Mouse (Mus musculus) midbrain, embryonic 13.5 days (tissue): ENCODE data around the gene Nfix. TPM values are rescaled to one million over a fixed set of nuclear protein-coding genes. Genes with fewer than 3 reads are reported as not detected.
"Not testable (repeated sequence)": the region's sequence is repeated elsewhere in the genome, so short reads cannot be mapped to it uniquely, and the experiment has no call there.

Experiments used
- ATAC-seq: fragments of 200-750 bp; cut with Nextera tagmentation; 2 replicates; pipeline ENCODE4 v1.8.0; 2017; ENCODE audit warnings: mild to moderate bottlenecking, moderate TSS enrichment, moderate library complexity
- H3K27ac ChIP-seq: fragments of 300-500 bp; sonication (generic); 2 replicates; pipeline ENCODE4 v1.5.1; 2015; ENCODE audit warnings: inconsistent platforms, mild to moderate bottlenecking, moderate library complexity
- H3K27me3 ChIP-seq: fragments of 300-500 bp; sonication (generic); 2 replicates; pipeline ENCODE4 v1.6.1; 2015; ENCODE audit warnings: mild to moderate bottlenecking, inconsistent platforms
- H3K36me3 ChIP-seq: fragments of 300-500 bp; sonication (generic); 2 replicates; pipeline ENCODE4 v1.6.1; 2015; ENCODE audit warnings: mild to moderate bottlenecking, inconsistent platforms
- H3K4me1 ChIP-seq: fragments of 300-500 bp; sonication (generic); replicated peaks from 2 replicates; pipeline ENCODE4 v1.6.1; 2015; ENCODE audit warnings: inconsistent platforms
- H3K4me2 ChIP-seq: fragments of 300-500 bp; sonication (generic); replicated peaks from 2 replicates; pipeline ENCODE4 v1.6.1; 2015; ENCODE audit warnings: moderate library complexity, mild to moderate bottlenecking, inconsistent platforms
- H3K4me3 ChIP-seq: fragments of 300-500 bp; sonication (generic); replicated peaks from 2 replicates; pipeline ENCODE4 v1.5.1; 2015; ENCODE audit warnings: mild to moderate bottlenecking, inconsistent platforms
- H3K9ac ChIP-seq: fragments of 300-500 bp; sonication (generic); replicated peaks from 2 replicates; pipeline ENCODE4 v1.6.1; 2015; ENCODE audit warnings: mild to moderate bottlenecking, inconsistent platforms
- H3K9me3 ChIP-seq: fragments of 300-500 bp; sonication (generic); 2 replicates; pipeline ENCODE4 v1.6.1; 2016; ENCODE audit warnings: mild to moderate bottlenecking, inconsistent platforms
- WGBS: fragments of 180-500 bp; shearing (Covaris S2); methylation state at CpG from one replicate; pipeline ENCODE4 v1.1.7; 2015; 5-methylcytosine and 5-hydroxymethylcytosine counted together
- polyA plus RNA-seq: library from polyadenylated mRNA; unstranded; fragments of >200 nt; fragmentation: Nextera tagmentation; extraction: Ambion mirVana; gene quantifications from 2 replicates; pipeline ENCODE4 v1.2.1, GENCODE M21; 2015

Gene Nfix
- polyA plus RNA-seq, 1 experiment from 2014 or later: 28.4 TPM

DNA sequence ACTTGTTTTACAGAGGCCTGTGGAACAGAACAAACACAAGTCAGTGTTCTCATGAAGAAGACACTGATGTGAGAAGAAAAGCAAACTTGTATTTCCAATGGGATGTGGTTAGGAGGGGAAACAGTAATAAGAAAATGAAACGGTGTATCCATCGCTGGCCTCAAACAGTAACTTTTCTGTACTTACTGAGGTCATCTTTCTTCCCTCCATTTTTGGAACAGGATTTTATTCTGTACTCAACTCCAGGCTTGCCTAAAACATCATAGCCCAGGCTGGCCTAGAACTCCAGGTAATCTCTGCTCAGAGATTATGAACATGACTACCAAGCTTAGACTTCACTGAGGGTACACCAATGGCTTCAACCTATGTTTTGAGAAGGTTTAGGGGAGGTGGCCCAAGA is 39.3 kb upstream of the Nfix start:
- H3K4me3 ChIP-seq: peak overlapping the region; percentile 92

GRCm38 (mm10) chr8:84838513-84838912 is 38.4 kb upstream of the Nfix start:
- 72% methylated on average over 5 of the region's 5 CpGs for WGBS
- no peak for ATAC-seq
- no peak overlapping the region for H3K4me2 ChIP-seq
- no peak overlapping the region for H3K27ac ChIP-seq
- H3K4me1 ChIP-seq: peaks cover 42% of the 10 kb centered on the region
- H3K27me3 ChIP-seq: no peaks in the 10 kb centered on the region
- no peak overlapping the region for H3K4me3 ChIP-seq
- peaks cover 80% of the 10 kb centered on the region for H3K36me3 ChIP-seq
- no peaks in the 10 kb centered on the region for H3K9me3 ChIP-seq
- H3K9ac ChIP-seq: no peak overlapping the region

More for the DNA sequence above, 39.3 kb upstream of the Nfix start:
- H3K27ac ChIP-seq: no peak overlapping the region
- H3K9me3 ChIP-seq: no peaks in the 10 kb centered on the region
- ATAC-seq: no peak
- H3K4me1 ChIP-seq: peaks cover 47% of the 10 kb centered on the region
- H3K36me3 ChIP-seq: peaks cover 80% of the 10 kb centered on the region
- no peaks in the 10 kb centered on the region for H3K27me3 ChIP-seq
- H3K9ac ChIP-seq: peak overlapping the region; percentile 94; the same call in 1 of the 2 replicates
- peak overlapping the region; percentile 80 for H3K4me2 ChIP-seq
- WGBS: 92% methylated on average over 2 of the region's 2 CpGs

- H3K27ac ChIP-seq: no peak overlapping the region
- no peak overlapping the region for H3K4me3 ChIP-seq
- H3K4me2 ChIP-seq: no peak overlapping the region
- H3K27me3 ChIP-seq: no peaks in the 10 kb centered on the region
- H3K9ac ChIP-seq: no peak overlapping the region
- ATAC-seq: no peak
- WGBS: 88% methylated on average over 15 of the region's 15 CpGs
- H3K4me1 ChIP-seq: peaks cover 42% of the 10 kb centered on the region
- peaks cover 74% of the 10 kb centered on the region for H3K36me3 ChIP-seq
- no peaks in the 10 kb centered on the region for H3K9me3 ChIP-seq
Measured at GRCm38 (mm10) chr8:84837912-84838470, 37.8 kb upstream of the Nfix start.

DNA sequence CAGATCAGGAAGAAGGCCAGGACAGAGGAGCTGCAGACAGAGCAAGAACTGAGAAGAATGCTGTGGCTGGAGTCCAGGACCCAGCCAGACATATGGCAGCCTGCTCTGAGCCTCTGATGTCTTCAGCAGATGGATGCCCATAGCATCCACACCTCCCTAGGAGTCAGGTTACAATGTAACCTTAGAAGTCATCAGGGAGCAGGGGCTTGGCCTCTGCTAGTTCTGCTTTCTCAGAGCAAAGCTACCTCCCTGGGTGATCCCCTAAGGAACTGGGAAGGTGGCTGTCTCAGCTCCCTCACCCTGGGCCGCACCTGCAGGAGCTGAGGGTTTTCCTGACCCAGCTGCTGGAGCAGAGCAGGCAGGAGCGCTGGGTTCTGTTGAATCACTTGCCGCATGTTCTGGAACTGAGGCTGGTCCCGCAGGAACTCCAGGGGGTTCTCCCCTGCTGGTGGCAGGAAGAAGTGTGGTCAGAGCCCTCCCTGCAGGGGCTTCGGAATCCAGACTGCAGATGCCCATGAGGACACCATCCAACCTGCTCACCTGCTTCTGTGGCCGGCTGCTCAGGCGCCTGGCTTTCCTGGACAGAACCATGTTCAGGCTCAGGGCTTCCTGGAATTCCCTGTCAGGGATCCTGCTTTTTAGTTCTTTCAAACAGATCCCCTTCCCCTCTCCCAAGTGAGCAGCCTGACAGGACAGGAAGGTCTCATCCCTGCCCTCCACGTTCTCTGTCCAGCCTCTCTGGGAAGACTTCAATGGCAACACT is 37.2 kb upstream of the Nfix start:
- Histone ChIP-seq H3K4me2 (no peak overlapping the region), H3K4me3 (no peak overlapping the region), H3K27me3 (no peaks in the 10 kb centered on the region), H3K27ac (no peak overlapping the region), H3K4me1 (peaks cover 41% of the 10 kb centered on the region), H3K36me3 (peaks cover 68% of the 10 kb centered on the region), H3K9ac (no peak overlapping the region), H3K9me3 (no peaks in the 10 kb centered on the region)
- ATAC-seq: no peak
- WGBS: 64% methylated on average over 8 of the region's 8 CpGs

- peak overlapping the region; percentile 44 for H3K27ac ChIP-seq
- 68% methylated on average over 10 of the region's 10 CpGs for WGBS
- H3K4me1 ChIP-seq: peaks cover 37% of the 10 kb centered on the region
- no peak overlapping the region for H3K4me3 ChIP-seq
- H3K27me3 ChIP-seq: no peaks in the 10 kb centered on the region
- no peak overlapping the region for H3K4me2 ChIP-seq
- peak; percentile 35; the same call in 1 of the 2 replicates for ATAC-seq
- peaks cover 57% of the 10 kb centered on the region for H3K36me3 ChIP-seq
- H3K9me3 ChIP-seq: no peaks in the 10 kb centered on the region
- H3K9ac ChIP-seq: no peak overlapping the region; the same call in 1 of the 2 replicates
Measured at GRCm38 (mm10) chr8:84834866-84835855, 35.0 kb upstream of the Nfix start.

GRCm38 (mm10) chr8:84834002-84834865 is 34.1 kb upstream of the Nfix start:
- Histone ChIP-seq H3K9ac (no peak overlapping the region), H3K27ac (peak overlapping the region; percentile 44), H3K9me3 (no peaks in the 10 kb centered on the region), H3K4me3 (no peak overlapping the region), H3K4me2 (no peak overlapping the region), H3K36me3 (peaks cover 55% of the 10 kb centered on the region), H3K4me1 (peaks cover 29% of the 10 kb centered on the region), H3K27me3 (no peaks in the 10 kb centered on the region)
- 86% methylated on average over 19 of the region's 19 CpGs for WGBS
- no peak for ATAC-seq

- WGBS: 73% methylated on average over 10 of the region's 10 CpGs
Measured at GRCm38 (mm10) chr8:84832759-84833742, 32.9 kb upstream of the Nfix start.

DNA sequence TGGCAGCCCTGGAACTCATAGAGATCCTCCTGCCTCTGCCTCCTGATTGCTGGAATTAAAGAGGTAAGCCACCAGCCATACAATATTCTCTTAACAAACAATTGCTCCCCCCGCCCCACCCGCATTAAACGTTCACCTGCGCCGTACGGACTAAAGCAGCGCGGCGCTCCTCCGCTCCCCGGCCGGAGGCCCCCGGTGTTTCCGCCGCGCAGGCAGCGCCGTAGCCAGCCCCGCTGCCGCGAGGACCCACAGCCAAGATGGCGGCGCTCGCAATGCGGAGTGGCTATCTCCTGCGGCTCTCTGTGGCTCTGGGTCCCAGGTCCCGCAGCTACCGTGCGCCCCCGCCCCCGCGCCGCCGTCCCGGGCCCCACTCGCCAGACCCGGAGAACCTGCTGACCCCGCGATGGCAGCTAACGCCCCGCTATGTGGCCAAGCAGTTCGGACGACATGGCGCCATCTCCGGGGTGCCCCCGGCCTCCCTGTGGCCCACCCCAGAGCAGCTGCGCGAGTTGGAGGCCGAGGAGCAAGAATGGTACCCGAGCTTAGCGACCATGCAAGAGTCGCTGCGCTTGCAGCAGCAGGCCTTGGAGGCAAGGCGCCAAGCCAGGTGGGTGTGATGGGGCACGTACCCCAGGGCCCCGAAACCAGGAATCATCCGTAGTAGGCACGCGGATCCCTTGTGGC is 32.0 kb upstream of the Nfix start:
- H3K4me2 ChIP-seq: peak overlapping the region; percentile 73
- no peaks in the 10 kb centered on the region for H3K9me3 ChIP-seq
- H3K4me3 ChIP-seq: peak overlapping the region; percentile 91
- H3K9ac ChIP-seq: peak overlapping the region; percentile 96
- peaks cover 36% of the 10 kb centered on the region for H3K36me3 ChIP-seq
- WGBS: under 1% methylated on average over 59 of the region's 59 CpGs
- peak; percentile 85 for ATAC-seq
- peak overlapping the region; percentile 95 for H3K27ac ChIP-seq
- H3K27me3 ChIP-seq: no peaks in the 10 kb centered on the region
- H3K4me1 ChIP-seq: peaks cover 21% of the 10 kb centered on the region

More at GRCm38 (mm10) chr8:84832759-84833742, 32.9 kb upstream of the Nfix start:
- peak overlapping the region; percentile 95 for H3K27ac ChIP-seq
- H3K4me1 ChIP-seq: peaks cover 21% of the 10 kb centered on the region
- H3K36me3 ChIP-seq: peaks cover 45% of the 10 kb centered on the region
- H3K27me3 ChIP-seq: no peaks in the 10 kb centered on the region
- no peaks in the 10 kb centered on the region for H3K9me3 ChIP-seq
- ATAC-seq: no peak
- H3K9ac ChIP-seq: peak overlapping the region; percentile 96
- H3K4me2 ChIP-seq: peak overlapping the region; percentile 73
- peak overlapping the region; percentile 91 for H3K4me3 ChIP-seq

- ATAC-seq: no peak
- peak within 1 kb of the TSS; percentile 73 for H3K4me2 ChIP-seq
- no peaks in the 10 kb centered on the region for H3K27me3 ChIP-seq
- no peaks in the 10 kb centered on the region for H3K9me3 ChIP-seq
- peaks cover 21% of the 10 kb centered on the region for H3K4me1 ChIP-seq
- H3K4me3 ChIP-seq: peak within 1 kb of the TSS; percentile 91
- peak within 1 kb of the TSS; percentile 96 for H3K9ac ChIP-seq
- 84% methylated on average over 11 of the region's 11 CpGs for WGBS
- H3K36me3 ChIP-seq: peaks cover 30% of the 10 kb centered on the region
- H3K27ac ChIP-seq: peak within 1 kb of the TSS; percentile 95
Measured at GRCm38 (mm10) chr8:84831490-84831889, 31.3 kb upstream of the Nfix start, which contains the start of gene Gadd45gip1. Gene Gadd45gip1, plus strand, starts transcription at chr8:84831522.

- ATAC-seq, H3K36me3 ChIP-seq, H3K4me2 ChIP-seq, H3K4me3 ChIP-seq, H3K27ac ChIP-seq, H3K9me3 ChIP-seq, H3K27me3 ChIP-seq, H3K4me1 ChIP-seq, H3K9ac ChIP-seq: not testable (repeated sequence)
- 88% methylated on average over 2 of the region's 2 CpGs for WGBS
Measured at GRCm38 (mm10) chr8:84826518-84826917, 26.4 kb upstream of the Nfix start.
